Mouse (Mus musculus) olfactory bulb, adult 2 months (tissue): ENCODE results near the gene Tomm70a. TPM values are rescaled to one million over a fixed set of nuclear protein-coding genes. Genes with fewer than 3 reads are reported as not detected.

ENCODE experiments used
- H3K27ac ChIP-seq: fragments of 200-500 bp; 2 replicates; pipeline ENCODE4 v1.5.1; 2012; ENCODE audit warnings: low read depth, low read length; ENCODE audit not compliant: insufficient read depth
- H3K4me1 ChIP-seq: fragments of 200-500 bp; 2 replicates; pipeline ENCODE4 v1.6.1; 2012; ENCODE audit warnings: low read length; ENCODE audit not compliant: control insufficient read depth, insufficient read depth
- H3K4me3 ChIP-seq: fragments of 200-500 bp; 2 replicates; pipeline ENCODE4 v1.5.1; 2012; ENCODE audit warnings: mild to moderate bottlenecking, low read depth, low read length, moderate library complexity; ENCODE audit not compliant: insufficient read depth
- CTCF ChIP-seq: fragments of 200-500 bp; IDR thresholded peaks from 2 replicates; pipeline ENCODE4 v1.5.1; 2012; ENCODE audit warnings: low read depth, mild to moderate bottlenecking, low read length, moderate library complexity; ENCODE audit not compliant: insufficient read depth
- POLR2A ChIP-seq: fragments of 200-500 bp; IDR thresholded peaks from 2 replicates; pipeline ENCODE4 v1.6.1; 2012; ENCODE audit warnings: mild to moderate bottlenecking, low read depth, low read length, moderate library complexity; ENCODE audit not compliant: insufficient read depth
- WGBS: fragments of 180-500 bp; shearing (Covaris S2); methylation state at CpG from one replicate; pipeline ENCODE4 v1.1.7; 2018; 5-methylcytosine and 5-hydroxymethylcytosine counted together
- polyA plus RNA-seq: library from polyadenylated mRNA; stranded (reverse); fragments of >200 nt; gene quantifications from 2 replicates; pipeline ENCODE4 v1.2.4, GENCODE M21; 2012; ENCODE audit warnings: low replicate concordance; ENCODE audit not compliant: missing spikeins, insufficient read depth, insufficient read length

The Tomm70a gene
- polyA plus RNA-seq, 1 experiment, result not detected

GRCm38 (mm10) chr16:57106185-57106960 lies 15.1 kb upstream of the Tomm70a start:
- Histone ChIP-seq H3K4me1 (no peaks in the 10 kb centered on the region), H3K4me3 (no peak overlapping the region), H3K27ac (no peak overlapping the region)
- TF ChIP-seq CTCF (no peak), POLR2A (no peak)
- 75% methylated on average over 5 of the region's 5 CpGs for WGBS

- no peak overlapping the region for H3K27ac ChIP-seq
- no peaks in the 10 kb centered on the region for H3K4me1 ChIP-seq
- TF ChIP-seq CTCF (no peak), POLR2A (no peak)
- H3K4me3 ChIP-seq, result no peak overlapping the region
These were observed 5.4 kb upstream of the Tomm70a start for GRCm38 (mm10) chr16:57116066-57116465.

- H3K4me3 ChIP-seq, result no peak overlapping the region
- WGBS, result 75% methylated on average over 2 of the region's 2 CpGs
- no peak overlapping the region for H3K27ac ChIP-seq
- H3K4me1 ChIP-seq, result no peaks in the 10 kb centered on the region
- TF ChIP-seq CTCF (no peak), POLR2A (no peak)
These were observed 3.9 kb upstream of the Tomm70a start for GRCm38 (mm10) chr16:57117562-57117961.

GRCm38 (mm10) chr16:57121816-57122415 lies 413 bp downstream of the Tomm70a start:
- Histone ChIP-seq H3K27ac (peak overlapping the region; percentile 65), H3K4me1 (no peaks in the 10 kb centered on the region; the same call in 1 of the 2 replicates), H3K4me3 (peak overlapping the region; percentile 86)
- under 1% methylated on average over 59 of the region's 59 CpGs for WGBS
- TF ChIP-seq POLR2A (no peak), CTCF (no peak)

GRCm38 (mm10) chr16:57122682-57123445 lies 1.4 kb downstream of the Tomm70a start:
- H3K4me1 ChIP-seq, result no peaks in the 10 kb centered on the region; the same call in 1 of the 2 replicates
- no peak overlapping the region for H3K27ac ChIP-seq
- H3K4me3 ChIP-seq, result no peak overlapping the region; the same call in 1 of the 2 replicates
- 38% methylated on average over 6 of the region's 6 CpGs for WGBS
- no peak for TF ChIP-seq POLR2A
- TF ChIP-seq CTCF, result no peak

- no peak overlapping the region for H3K4me3 ChIP-seq
- no peak for TF ChIP-seq CTCF
- no peak for TF ChIP-seq POLR2A
- no peaks in the 10 kb centered on the region; the same call in 1 of the 2 replicates for H3K4me1 ChIP-seq
- WGBS, result 69% methylated on average over 4 of the region's 4 CpGs
- no peak overlapping the region for H3K27ac ChIP-seq
These were observed 4.8 kb downstream of the Tomm70a start for GRCm38 (mm10) chr16:57126268-57126667.

GRCm38 (mm10) chr16:57127825-57128224 lies 6.3 kb downstream of the Tomm70a start:
- Histone ChIP-seq H3K4me1 (no peaks in the 10 kb centered on the region; the same call in 1 of the 2 replicates), H3K4me3 (no peak overlapping the region), H3K27ac (no peak overlapping the region)
- 83% methylated on average over 2 of the region's 2 CpGs for WGBS
- TF ChIP-seq POLR2A, result no peak
- no peak for TF ChIP-seq CTCF

- Histone ChIP-seq H3K4me3 (no peak overlapping the region), H3K27ac (no peak overlapping the region), H3K4me1 (peaks cover 2% of the 10 kb centered on the region; the same call in 1 of the 2 replicates)
- 82% methylated on average over 3 of the region's 3 CpGs for WGBS
- TF ChIP-seq CTCF (no peak), POLR2A (no peak)
These were observed 9.4 kb downstream of the Tomm70a start for GRCm38 (mm10) chr16:57130752-57131400.
